Mouse (Mus musculus) telencephalon, adult 2 months (tissue): ENCODE measurements around the gene 9330182L06Rik.
A peak's percentile ranks its signal among the peaks of the same experiment; 100 is the strongest.

ENCODE experiments used
- DNase-seq: peaks from one replicate; pipeline ENCODE4 v3.0.0-alpha.2; 2011; ENCODE audit warnings: low read depth, low spot score

The 9330182L06Rik gene

DNA sequence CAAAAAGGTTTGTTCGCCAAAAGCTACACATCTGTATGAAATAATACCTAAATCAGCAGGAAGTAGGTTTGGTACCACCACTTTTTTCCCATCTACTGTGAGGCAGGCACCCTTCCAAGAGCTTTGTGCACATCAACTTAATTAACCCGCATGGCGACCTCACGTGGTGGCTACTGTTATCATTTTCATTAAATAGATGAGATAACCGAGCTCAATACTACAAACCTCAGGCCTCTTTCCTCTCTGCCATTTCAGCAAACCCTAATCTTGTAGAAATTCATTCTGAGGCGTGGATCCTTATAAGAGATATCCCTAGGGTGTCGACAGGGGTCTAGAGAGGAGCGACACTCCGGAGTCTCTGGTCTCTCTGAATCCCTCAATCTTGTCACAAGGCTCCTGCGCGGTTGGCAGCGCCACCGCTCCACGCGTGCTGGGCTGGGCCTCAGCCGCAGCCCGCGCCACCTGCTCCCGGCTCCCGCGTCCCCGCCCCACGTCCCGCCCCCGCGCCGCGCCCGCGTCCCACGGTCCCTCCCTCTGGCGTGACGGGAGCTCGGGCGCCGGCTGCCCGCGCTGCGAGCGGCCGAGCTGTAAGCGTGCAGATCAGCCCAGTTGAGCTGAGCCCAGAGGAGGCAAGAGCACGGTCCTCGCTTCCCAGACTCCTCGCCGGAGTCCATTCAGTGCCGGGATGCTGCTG is at the start of gene 9330182L06Rik:
Gene 9330182L06Rik (plus strand): TSS at position 533 of the 694 bp plus-strand sequence.
- peak; percentile 63 for DNase-seq

DNA sequence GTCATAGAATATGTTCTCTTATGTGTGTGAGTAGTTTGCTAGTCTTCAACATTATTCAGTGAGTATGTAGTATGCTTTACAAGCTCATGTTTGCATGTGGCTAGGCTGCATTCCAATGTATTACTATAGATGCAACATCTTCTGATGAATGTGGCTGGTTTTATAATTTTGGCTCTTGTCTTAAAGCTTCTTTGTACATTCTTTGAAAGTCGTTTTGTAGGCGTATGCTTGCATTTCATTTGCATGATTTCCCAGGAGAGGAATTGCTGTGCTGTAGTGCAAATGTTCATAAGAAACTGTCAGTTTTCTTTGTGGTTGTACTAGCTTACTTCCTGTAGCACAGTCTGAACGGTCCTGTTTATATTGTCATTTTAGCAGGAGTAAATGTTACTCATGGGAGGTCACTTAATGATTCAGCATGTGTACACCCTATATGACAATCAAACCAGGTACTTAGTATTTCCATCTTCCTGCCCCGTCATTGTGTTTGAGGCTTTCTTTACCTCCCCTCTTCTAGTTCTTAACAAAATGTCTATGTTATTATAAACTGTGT is 38.4 kb upstream of the 9330182L06Rik start:
- DNase-seq = peak; percentile 55

DNA sequence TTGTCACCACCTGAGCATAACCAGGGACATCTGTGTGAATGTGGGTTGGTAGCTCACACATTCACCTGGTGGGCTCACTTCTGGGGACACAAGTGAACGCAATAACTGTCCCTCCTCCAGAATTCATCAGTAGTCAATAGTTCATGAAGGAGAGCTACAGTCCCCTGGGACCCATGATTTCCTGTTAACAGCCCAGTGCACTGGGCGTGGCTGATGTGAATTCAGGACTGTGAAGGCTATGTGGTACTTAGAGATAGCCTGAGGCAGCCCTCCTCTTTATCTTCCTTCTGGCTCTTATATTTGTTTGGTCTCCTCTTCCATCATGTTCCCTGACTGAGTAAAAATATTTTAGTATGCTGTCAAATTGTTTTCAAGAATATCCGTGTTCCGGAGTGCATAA is 1.6 kb upstream of the 9330182L06Rik start:
- no peak for DNase-seq

DNA sequence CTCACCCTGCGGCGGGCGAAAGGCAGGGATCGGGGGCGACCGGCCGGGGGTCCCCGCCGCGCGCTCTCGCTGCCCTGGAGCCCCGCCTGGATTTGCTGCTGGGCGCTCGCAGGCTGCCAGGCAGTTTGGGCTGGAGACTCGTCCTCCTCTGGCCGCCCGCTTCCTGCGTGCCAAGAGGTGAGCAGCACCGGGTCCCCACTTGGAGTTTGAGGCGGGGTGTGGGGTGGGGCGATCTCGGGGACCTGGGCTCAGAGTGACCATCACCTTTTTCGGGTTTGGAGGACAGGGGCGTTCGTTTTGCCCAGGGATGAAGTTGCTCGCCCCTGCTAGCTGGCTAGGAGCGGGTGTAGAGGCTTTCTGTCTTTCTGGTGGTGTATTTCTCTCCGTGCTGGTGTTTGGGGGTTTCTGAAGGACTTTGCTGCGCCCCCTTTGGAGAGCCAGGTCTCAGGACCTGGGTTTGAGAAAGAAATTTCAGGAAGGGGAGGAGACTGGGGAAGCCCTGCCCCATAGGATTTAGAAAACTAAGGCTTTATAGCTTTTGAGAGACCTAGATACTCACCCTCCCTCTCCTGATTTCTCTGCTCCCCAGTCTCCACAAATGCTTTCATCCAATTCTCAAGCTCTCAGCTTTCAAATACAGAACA is 484 bp downstream of the 9330182L06Rik start:
- DNase-seq = peak; percentile 26

DNA sequence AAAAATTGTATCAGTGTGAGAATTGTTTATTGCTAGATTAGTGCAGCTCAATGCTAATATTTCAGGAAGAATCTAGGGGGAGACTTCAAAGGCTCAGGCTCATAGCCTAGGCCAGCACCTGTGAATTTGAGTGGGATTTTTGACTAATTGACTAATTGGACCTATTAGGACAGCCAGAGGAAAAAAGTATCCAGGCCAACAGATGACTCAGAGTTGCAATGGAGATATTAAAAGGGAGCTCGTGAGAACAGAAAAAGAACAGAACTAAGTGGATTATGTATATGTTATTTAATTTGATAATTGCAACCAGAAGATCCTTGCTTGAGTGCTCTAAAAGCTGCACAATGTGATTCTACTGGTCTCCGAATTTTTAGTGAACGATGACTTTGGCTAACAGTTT is 3.7 kb downstream of the 9330182L06Rik start:
- DNase-seq = no peak

DNA sequence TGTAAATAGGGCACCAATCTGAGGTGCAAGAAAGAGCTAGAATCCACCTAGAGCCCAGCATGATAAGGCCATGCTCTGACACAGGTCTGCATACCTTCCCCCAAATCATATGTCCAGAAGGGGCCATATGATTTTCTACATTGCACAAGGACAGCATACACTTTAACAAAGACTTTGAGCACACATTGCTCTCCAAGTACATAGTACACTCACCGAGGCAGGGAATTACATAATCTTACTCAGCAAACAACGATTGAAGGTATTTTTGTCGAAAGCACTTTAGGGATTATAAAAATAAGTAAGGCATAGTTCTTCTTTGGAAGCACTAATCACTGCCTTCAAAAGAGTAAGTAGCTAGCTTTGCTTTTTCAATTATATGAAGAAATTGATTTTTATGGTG is 7.1 kb downstream of the 9330182L06Rik start:
- no peak for DNase-seq

DNA sequence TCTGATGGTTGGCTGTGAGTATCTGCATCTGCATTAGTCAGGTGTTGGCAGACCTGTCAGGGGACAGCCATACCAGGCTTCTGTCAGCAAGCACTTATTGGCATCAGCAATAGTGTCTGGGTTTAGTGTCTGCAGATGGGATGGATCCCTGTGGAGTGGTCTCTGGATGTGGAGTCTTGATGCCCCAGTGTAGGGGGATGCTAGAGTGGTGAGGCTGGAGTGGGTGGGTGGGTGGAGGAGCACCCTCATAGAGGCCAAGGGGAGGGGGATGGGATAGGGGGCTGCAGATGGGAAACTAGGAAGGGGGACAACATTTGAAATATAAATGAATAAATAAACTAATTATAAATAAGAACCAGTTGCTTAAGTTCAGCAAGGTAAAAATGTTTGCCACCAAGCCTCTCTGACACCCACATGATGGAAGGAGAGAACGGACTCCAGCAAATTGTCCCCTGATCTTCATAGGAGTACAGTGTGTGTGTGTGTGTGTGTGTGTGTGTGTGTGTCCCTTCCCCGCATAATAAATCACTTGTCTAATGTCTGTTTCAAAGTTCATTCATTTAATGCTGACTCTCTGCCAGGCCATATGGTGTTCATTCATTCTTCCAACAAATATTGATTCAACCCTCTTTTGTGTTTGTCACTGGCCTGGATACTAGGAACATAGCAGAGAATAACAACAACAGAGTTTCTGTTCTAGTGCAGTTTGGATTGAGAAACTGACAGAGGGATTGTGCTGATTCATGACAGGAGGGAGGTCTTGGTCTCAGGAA is 30.0 kb downstream of the 9330182L06Rik start:
- DNase-seq = peak; percentile 67

DNA sequence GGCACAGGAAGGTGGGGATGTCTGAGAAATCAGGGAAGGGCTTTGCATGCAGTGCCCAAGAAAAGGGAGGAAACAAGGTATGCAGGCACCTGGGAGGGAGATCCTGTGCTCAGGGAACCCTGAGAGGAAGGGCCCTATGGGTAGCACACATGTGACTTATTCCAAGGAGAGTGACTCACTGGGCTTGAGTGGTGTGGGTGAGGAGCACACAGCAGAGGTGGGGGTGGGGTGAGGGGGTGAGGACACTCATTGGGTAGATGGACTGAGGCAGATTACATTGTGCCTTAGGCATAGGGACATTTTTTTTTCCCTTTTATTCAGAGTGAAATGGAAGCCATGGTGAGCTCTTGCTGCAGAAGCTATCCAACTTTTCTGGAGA is 30.6 kb downstream of the 9330182L06Rik start:
- no peak for DNase-seq

DNA sequence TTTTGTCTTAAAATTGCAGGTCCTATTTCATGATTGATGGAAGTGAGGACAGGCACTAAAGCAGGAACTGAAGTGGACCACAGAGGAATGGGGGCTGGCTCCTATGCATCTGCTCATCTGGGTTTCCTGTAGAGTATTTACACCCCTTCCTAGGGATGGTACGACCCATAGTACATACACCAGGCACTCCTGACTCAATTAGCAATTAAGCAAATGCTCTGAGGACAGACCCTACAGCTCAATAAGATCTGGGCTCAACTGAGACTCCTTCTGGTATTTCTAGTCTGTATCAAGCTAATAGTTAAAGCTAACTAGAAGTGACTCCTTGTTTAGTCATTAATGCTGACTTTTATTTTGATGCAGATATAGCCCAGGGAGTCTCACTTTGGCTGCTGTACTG is 60.9 kb downstream of the 9330182L06Rik start:
- no peak for DNase-seq

DNA sequence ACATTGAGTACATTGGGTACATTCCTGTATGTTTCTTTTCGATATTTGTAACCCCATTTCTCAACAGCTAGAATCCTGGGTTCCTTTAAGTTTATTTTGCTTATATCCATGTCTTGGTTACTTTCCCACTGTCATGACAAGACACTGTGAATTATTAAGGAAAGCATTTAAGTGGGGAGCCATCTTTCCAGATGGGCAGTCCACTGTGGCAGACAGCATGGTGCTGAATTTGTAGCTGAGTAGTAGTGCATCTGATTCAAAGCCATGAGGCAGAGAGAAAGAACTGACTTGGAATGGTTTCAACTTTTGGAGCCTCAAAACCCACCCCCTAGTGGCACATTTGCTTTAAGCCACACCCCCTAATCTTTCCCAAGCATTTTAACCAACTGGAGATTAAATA is 61.6 kb downstream of the 9330182L06Rik start:
- no peak for DNase-seq

DNA sequence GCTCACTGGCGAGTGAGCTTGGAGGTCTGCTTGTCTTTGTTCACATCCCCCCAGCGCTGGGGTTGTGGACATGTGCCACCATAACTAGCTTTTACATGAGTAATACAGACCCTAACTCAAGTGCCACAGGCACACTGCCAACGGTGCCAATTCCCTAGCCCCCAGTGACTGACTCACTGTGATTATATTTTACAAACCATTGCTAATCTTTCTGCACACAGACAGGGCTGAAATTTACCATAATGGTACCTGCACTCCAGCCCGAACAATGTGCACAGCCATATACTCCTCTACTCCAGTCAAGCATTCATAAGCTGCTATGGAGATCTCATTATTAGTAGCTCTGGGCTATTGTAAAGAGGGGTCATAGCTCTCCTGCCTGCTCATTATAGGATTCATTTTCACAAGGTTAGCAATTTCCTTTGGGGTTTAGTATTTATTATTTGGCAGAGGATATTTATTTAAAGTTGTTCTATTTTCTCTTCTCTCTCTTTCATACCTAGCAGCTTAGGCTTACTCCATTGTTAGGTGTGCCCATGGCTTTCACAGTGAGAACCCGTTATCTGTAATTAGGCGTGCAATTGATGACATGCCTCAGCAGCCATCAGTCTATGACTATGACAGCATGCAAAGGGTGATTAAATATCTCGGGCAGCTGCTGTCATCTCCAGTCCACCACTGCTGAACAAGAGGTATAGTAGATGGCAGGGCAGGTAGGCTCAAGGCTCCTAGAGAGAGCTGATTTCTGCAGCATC is 73.0 kb downstream of the 9330182L06Rik start:
- DNase-seq = no peak

DNA sequence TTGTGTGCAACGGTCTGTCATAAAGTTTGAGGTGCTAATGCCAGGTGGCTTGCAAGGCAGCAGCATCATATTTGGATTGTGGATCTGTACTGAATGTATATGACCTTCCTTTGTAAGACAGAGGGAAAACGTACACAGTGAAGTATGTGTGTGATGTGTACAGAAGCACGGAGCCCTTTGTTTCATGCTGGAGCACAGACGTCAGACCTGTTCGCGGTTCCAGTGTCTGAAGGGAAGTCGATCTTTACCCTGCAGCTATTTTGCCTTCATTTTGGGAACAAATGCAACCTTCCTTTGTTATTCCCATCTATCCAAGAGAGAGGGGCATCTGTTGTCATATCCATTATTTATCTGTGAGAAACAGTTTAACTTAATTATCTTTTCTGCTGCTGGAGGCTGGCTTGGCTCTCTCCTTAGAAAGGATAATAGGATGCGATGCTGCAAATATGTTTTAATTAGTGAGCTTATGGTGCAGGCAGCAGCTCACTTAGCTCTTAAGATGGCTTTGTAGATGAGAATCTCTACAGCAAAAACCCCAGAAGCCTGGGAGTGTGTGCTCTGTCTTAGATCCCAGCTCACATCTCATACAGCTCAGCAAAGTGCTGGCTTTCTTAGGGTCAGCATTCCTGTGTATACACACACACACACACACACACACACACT is 73.7 kb downstream of the 9330182L06Rik start:
- no peak for DNase-seq

DNA sequence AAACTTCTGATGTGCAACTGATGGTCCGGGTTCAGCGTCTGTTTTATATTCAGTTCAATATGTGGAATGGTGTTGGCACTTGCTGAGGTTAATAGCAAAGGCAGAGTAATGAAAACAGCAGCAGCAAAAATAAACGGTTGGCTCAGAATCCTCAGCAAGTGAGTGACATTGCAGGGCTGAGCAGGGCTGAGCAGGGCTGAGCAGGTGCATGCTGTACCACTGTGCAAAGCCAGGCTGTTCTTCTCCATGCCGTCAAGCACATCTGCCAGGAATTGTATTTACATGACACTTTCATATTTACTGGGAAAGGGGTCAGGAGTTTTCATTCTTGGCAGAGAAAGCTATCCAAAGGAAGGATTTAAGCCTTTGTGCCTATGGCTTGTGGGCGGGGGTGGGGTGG is 78.7 kb downstream of the 9330182L06Rik start:
- DNase-seq = no peak

DNA sequence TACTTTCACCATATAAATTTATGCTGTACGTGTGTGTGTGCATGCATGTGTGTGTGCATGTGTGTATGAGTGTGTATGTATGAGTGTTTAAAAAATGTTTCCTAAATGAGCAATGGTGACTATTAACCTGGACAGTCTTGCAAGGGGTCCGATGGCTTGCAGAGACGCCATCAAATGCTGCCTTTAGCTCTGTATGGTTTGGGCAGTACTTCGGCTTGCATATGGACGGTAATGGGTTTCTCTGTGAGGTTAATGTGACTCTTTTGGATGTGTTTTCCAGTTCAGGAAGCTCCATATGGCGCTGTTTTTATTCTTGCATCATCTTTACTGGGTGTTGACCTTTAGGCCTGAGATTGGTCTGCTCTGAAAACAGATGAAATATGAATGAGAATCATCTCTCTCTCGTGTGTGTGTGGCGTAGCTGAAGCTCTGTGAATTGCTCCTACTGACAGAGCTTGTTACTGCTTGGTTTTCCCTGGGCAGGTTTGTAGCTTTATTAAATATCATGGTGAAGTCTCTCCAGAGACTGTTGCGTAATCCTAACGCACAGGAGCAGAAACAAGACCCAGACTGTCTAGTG is 79.2 kb downstream of the 9330182L06Rik start:
- DNase-seq = no peak

DNA sequence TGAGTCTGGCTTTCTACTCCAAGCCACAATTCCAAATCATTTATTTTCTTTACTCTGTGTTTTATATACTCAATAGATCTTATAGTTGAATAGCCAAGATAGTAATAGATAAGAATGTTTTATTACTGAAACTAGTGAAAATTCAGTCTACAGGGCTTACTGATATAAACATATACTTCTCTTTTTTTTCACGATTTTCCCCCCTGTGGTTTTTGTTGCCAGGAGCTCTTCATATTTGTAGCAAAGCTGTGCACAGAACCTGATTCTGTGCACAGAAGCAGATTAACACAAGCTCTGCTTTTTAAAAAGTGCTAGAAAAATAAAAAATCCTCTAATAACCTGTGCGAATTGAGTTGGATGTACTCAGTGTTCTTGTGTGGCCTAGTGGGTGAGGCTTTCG is 79.7 kb downstream of the 9330182L06Rik start:
- no peak for DNase-seq

DNA sequence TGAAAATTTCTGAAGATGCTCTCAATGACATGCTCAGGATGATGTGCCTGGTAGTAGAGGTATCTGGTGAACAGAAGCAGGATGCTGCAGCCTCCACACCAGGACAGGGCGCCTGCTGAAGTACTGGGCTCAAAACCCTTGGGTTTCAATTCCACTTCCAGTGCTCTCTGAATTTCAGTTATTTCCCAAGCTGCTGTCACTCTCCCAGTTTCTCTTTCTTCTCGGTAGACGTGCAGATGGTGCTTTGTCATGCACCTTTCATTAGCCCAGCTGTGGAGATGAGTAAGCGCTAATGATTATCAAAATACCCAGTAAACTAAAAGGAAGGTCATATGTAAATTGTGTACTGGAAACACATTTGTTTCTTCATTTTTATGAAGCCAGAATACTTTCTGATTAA is 80.6 kb downstream of the 9330182L06Rik start:
- no peak for DNase-seq

DNA sequence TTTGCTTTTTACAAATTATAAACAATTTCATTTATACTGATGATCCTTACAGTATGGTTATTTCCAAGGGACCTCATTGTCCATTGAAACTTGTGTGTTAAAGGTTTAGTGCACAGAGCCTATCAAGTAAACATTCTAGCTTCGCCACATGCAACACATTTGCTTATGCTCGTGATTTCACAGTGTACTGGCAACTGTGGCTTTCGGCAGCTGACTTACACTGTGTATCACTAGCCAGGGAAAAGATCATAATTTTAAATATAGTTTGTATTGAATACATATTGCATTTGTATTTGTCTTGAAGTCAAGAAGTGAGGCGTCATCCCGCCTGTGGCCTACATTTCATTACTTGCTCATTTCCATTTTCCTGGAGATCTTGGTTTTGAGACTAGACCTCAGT is 86.2 kb downstream of the 9330182L06Rik start:
- DNase-seq = no peak

DNA sequence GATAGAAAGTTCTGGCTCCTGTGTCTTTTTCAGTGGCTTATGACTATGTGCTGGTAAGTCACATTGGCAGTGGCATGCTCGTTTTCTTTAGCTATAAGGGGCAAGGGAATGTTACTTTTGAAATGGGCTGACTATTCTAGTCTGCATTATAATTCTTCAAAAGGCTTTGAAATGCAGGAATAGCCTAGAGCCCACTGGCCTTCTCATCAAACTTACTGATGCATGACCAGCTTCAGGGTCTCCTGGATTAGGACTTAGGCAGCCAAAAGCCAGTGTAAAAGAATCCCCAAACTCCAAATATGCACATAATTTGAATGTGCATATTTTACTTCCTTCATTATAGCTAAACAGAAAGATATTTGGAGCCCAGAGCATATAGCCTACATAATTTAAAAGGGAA is 86.7 kb downstream of the 9330182L06Rik start:
- no peak for DNase-seq

DNA sequence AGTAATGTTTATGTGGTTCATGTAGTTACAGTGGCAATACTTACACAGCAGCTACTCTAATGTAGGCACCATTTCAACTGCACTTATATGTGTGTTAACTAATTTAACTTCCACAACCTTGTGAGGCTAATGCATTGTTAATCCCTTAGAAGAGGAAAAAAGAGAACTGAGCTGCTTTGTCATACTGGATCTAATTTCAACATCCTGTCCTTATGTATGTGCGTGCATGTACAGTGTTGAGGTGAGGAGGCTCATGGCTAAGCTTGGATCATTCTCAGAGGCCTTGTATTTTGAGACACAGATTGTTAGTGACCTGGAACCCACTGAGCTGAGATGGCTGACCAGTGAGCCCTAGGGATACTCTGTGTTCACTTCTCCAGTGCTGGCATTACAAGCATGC is 88.3 kb downstream of the 9330182L06Rik start:
- DNase-seq = no peak

DNA sequence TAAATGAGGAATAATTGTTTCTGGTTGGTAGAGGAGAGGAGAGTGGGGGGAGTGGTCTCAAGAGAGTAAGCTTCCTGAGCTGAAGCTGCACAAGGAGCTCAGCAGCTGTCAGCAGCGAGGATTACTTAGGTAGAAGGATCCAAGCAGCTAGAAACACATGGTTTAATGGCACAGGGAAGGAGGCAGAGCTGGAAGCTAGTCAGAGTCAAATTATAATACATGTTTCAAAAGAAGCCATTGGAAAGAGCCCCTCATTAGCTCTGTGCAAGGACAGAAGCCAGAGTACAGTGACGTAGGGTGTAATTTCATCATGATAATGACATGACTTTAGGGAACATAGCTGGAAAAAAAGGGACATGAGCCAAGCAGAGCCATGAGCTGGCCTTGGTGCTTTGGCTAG is 92.2 kb downstream of the 9330182L06Rik start:
- DNase-seq = no peak
